Comparison of ENCODE assay signal across 9 mouse cellular contexts in genomic region chr10:79960671-79961294, GRCm38 (mm10). TPM values are rescaled to one million over a fixed set of nuclear protein-coding genes. Genes with fewer than 3 reads are reported as not detected.
DNase-seq lines count a peak whose midpoint lies in the region; ATAC-seq and TF ChIP-seq lines count a peak whose summit lies in the region.
"Had no signal": no experiment of that assay in that cellular context is flagged by ENCODE, and none has a peak within 500 bp of the region (broad histone marks: within the 10 kb centered on the region; RNA-seq: fewer than 3 reads in every experiment).

No protein-coding gene starts in this region.

- H3K79me2 ChIP-seq in liver, adult 2 months (ENCODE audit: control insufficient read depth, insufficient read depth, low read length), result peaks cover 9% of the 10 kb centered on the region; the same call in 1 of the 2 replicates

- H3K27me3 ChIP-seq in liver, adult 2 months (ENCODE audit: control insufficient read depth, insufficient read depth, low read length), result no peaks in the 10 kb centered on the region
- no peaks in the 10 kb centered on the region for H3K27me3 ChIP-seq in embryonic facial prominence, embryonic 14.5 days (replicated peaks; ENCODE audit: control insufficient read depth, insufficient read depth, low read length)
- H3K27me3 ChIP-seq in intestine, embryonic 15.5 days (replicated peaks), result no peaks in the 10 kb centered on the region
- H3K27me3 ChIP-seq in neural tube, embryonic 13.5 days, result no peaks in the 10 kb centered on the region

- peak overlapping the region; percentile 87 for H3K4me2 ChIP-seq in embryonic facial prominence, embryonic 14.5 days (ENCODE audit: low read depth, low read length)
- H3K4me2 ChIP-seq in intestine, embryonic 15.5 days (replicated peaks), result peak overlapping the region; percentile 72
- H3K4me2 ChIP-seq in neural tube, embryonic 13.5 days, result peak overlapping the region; percentile 92

- H3K9ac ChIP-seq in liver, adult 2 months (ENCODE audit: low read depth, low read length), result peak overlapping the region; percentile 81
- H3K9ac ChIP-seq in embryonic facial prominence, embryonic 14.5 days (ENCODE audit: low read depth, low read length), result peak overlapping the region; percentile 85
- H3K9ac ChIP-seq in intestine, embryonic 15.5 days, result peak overlapping the region; percentile 77
- H3K9ac ChIP-seq in neural tube, embryonic 13.5 days, result peak overlapping the region; percentile 85

- H3K27ac ChIP-seq in liver, adult 2 months (replicated peaks; ENCODE audit: insufficient read depth, low read depth, low read length), result peak overlapping the region; percentile 41
- H3K27ac ChIP-seq in embryonic facial prominence, embryonic 14.5 days (replicated peaks; ENCODE audit: low read depth, low read length), result no peak overlapping the region
- peak overlapping the region; percentile 75; the same call in 1 of the 2 replicates for H3K27ac ChIP-seq in intestine, embryonic 15.5 days
- H3K27ac ChIP-seq in neural tube, embryonic 13.5 days (replicated peaks), result 0 out of 2 replicates have a peak overlapping the region, but pooled peaks have one; percentile 76

- no peak for TF ChIP-seq CTCF in liver, adult 2 months (IDR thresholded peaks at IDR 0.05; ENCODE audit: low read depth, low read length)

- no peak for ATAC-seq in embryonic facial prominence, embryonic 14.5 days (ENCODE audit: low read depth)
- no peak for ATAC-seq in intestine, embryonic 15.5 days
- no peak for ATAC-seq in neural tube, embryonic 13.5 days (ENCODE audit: low read depth)
- no peak for ATAC-seq in inflammation-experienced regulatory T-cells, adult 6 months

- H3K4me3 ChIP-seq in liver, adult 2 months (ENCODE audit: insufficient read depth, low read depth, low read length), result peak overlapping the region; percentile 71
- H3K4me3 ChIP-seq in embryonic facial prominence, embryonic 14.5 days (ENCODE audit: low read depth, low read length), result peak overlapping the region; percentile 99
- peak overlapping the region; percentile 72 for H3K4me3 ChIP-seq in intestine, embryonic 15.5 days (replicated peaks)
- H3K4me3 ChIP-seq in neural tube, embryonic 13.5 days, result peak overlapping the region; percentile 96

- 5% methylated on average over 10 of the region's 10 CpGs for WGBS in liver, adult 2 months
- 13% methylated on average over 10 of the region's 10 CpGs for WGBS in embryonic facial prominence, embryonic 14.5 days
- WGBS in intestine, embryonic 15.5 days, result 15% methylated on average over 10 of the region's 10 CpGs
- WGBS in neural tube, embryonic 13.5 days, result 15% methylated on average over 10 of the region's 10 CpGs

- TF ChIP-seq POLR2A in liver, adult 2 months (IDR thresholded peaks at IDR 0.05; ENCODE audit: extremely low read depth, insufficient read depth, low read length), result no peak

- no peak for DNase-seq in liver, adult 2 months (ENCODE audit: extremely low read depth, low read depth, low spot score)
- no peak for DNase-seq in liver
- no peak for DNase-seq in embryonic facial prominence, embryonic 14.5 days (ENCODE audit: low spot score)
- DNase-seq in B cell, adult 2 months, result no peak
- DNase-seq in kidney, postnatal 10 days, result no peak
- DNase-seq: adrenal gland, postnatal 10 days had no signal

- H3K9me3 ChIP-seq in embryonic facial prominence, embryonic 14.5 days (ENCODE audit: control insufficient read depth, low read length), result no peaks in the 10 kb centered on the region
- no peaks in the 10 kb centered on the region for H3K9me3 ChIP-seq in intestine, embryonic 15.5 days
- no peaks in the 10 kb centered on the region for H3K9me3 ChIP-seq in neural tube, embryonic 13.5 days

- peaks cover 6% of the 10 kb centered on the region; the same call in 1 of the 2 replicates for H3K4me1 ChIP-seq in liver, adult 2 months (ENCODE audit: control insufficient read depth, insufficient read depth, low read length)
- peaks cover 6% of the 10 kb centered on the region for H3K4me1 ChIP-seq in embryonic facial prominence, embryonic 14.5 days (ENCODE audit: control insufficient read depth, insufficient read depth, low read length)
- H3K4me1 ChIP-seq in intestine, embryonic 15.5 days (replicated peaks), result peaks cover 13% of the 10 kb centered on the region; the same call in 1 of the 2 replicates
- peaks cover 17% of the 10 kb centered on the region for H3K4me1 ChIP-seq in neural tube, embryonic 13.5 days (replicated peaks)

- H3K36me3 ChIP-seq in liver, adult 2 months (ENCODE audit: control insufficient read depth, insufficient read depth, low read length), result no peaks in the 10 kb centered on the region; the same call in 1 of the 2 replicates
- peaks cover 35% of the 10 kb centered on the region for H3K36me3 ChIP-seq in embryonic facial prominence, embryonic 14.5 days (ENCODE audit: control insufficient read depth, insufficient read depth, low read length)
- H3K36me3 ChIP-seq in intestine, embryonic 15.5 days, result peaks cover 19% of the 10 kb centered on the region
- H3K36me3 ChIP-seq in neural tube, embryonic 13.5 days, result peaks cover 46% of the 10 kb centered on the region

RNA-seq across cellular contexts. Expression of gene Wdr18, which starts 0.8 kb away (rescaled TPM):
- total RNA-seq in liver, adult 2 months (2014; rRNA removed), result 24.8 TPM in 2 replicates
- polyA plus RNA-seq in liver, adult 2 months (2012; rRNA removed), result 59.8 and 63.3 TPM in 2 replicates
- 97.4 and 100 TPM in 2 replicates for polyA plus RNA-seq in embryonic facial prominence, embryonic 14.5 days (2014; fragmentation: Nextera tagmentation; extraction: Ambion mirVana)
- polyA plus RNA-seq in intestine, embryonic 15.5 days (2015; fragmentation: Nextera tagmentation; extraction: Ambion mirVana), result 90.3 and 94.8 TPM in 2 replicates
- polyA plus RNA-seq in neural tube, embryonic 13.5 days (2015; fragmentation: Nextera tagmentation; extraction: Ambion mirVana), result 67.0 and 85.7 TPM in 2 replicates
- 10 to 100 TPM; 66.6 to 85.2 (median 74.2) TPM for polyA plus RNA-seq in inflammation-experienced regulatory T-cells, adult 6 months (2017; shearing (Covaris generic))

RNA-seq across cellular contexts. Expression of gene Grin3b, which starts 9.7 kb away (rescaled TPM):
- 0.18 TPM in 1 of 2 replicates, not detected in the other for total RNA-seq in liver, adult 2 months (2014; rRNA removed)
- polyA plus RNA-seq in liver, adult 2 months (2012; rRNA removed), result 0.45 TPM in 2 replicates
- 0.37 and 0.56 TPM in 2 replicates for polyA plus RNA-seq in embryonic facial prominence, embryonic 14.5 days (2014; fragmentation: Nextera tagmentation; extraction: Ambion mirVana)
- polyA plus RNA-seq in intestine, embryonic 15.5 days (2015; fragmentation: Nextera tagmentation; extraction: Ambion mirVana), result 0.11 TPM in 2 replicates
- 0.58 and 0.61 TPM in 2 replicates for polyA plus RNA-seq in neural tube, embryonic 13.5 days (2015; fragmentation: Nextera tagmentation; extraction: Ambion mirVana)
- polyA plus RNA-seq in inflammation-experienced regulatory T-cells, adult 6 months (2017; shearing (Covaris generic)), result under 1 TPM in 2 of 3 experiments, not detected in 1; 0.16 to 0.20 TPM

RNA-seq across cellular contexts. Expression of gene Tmem259, which starts 23.3 kb away (rescaled TPM):
- total RNA-seq in liver, adult 2 months (2014; rRNA removed), result 35.7 and 51.7 TPM in 2 replicates
- polyA plus RNA-seq in liver, adult 2 months (2012; rRNA removed), result 223 and 259 TPM in 2 replicates
- polyA plus RNA-seq in embryonic facial prominence, embryonic 14.5 days (2014; fragmentation: Nextera tagmentation; extraction: Ambion mirVana), result 20.6 and 22.3 TPM in 2 replicates
- 18.1 and 19.6 TPM in 2 replicates for polyA plus RNA-seq in intestine, embryonic 15.5 days (2015; fragmentation: Nextera tagmentation; extraction: Ambion mirVana)
- 21.0 and 21.4 TPM in 2 replicates for polyA plus RNA-seq in neural tube, embryonic 13.5 days (2015; fragmentation: Nextera tagmentation; extraction: Ambion mirVana)
- polyA plus RNA-seq in inflammation-experienced regulatory T-cells, adult 6 months (2017; shearing (Covaris generic)), result 1 to 10 TPM; 2.0 to 2.5 (median 2.0) TPM

RNA-seq across cellular contexts. Expression of gene Cnn2, which starts 27.6 kb away (rescaled TPM):
- total RNA-seq in liver, adult 2 months (2014; rRNA removed), result 5.2 and 6.4 TPM in 2 replicates
- polyA plus RNA-seq in liver, adult 2 months (2012; rRNA removed), result 6.9 and 9.8 TPM in 2 replicates
- 293 and 304 TPM in 2 replicates for polyA plus RNA-seq in embryonic facial prominence, embryonic 14.5 days (2014; fragmentation: Nextera tagmentation; extraction: Ambion mirVana)
- 239 and 242 TPM in 2 replicates for polyA plus RNA-seq in intestine, embryonic 15.5 days (2015; fragmentation: Nextera tagmentation; extraction: Ambion mirVana)
- 55.6 and 56.2 TPM in 2 replicates for polyA plus RNA-seq in neural tube, embryonic 13.5 days (2015; fragmentation: Nextera tagmentation; extraction: Ambion mirVana)
- polyA plus RNA-seq in inflammation-experienced regulatory T-cells, adult 6 months (2017; shearing (Covaris generic)), result 100 to 1,000 TPM; 672 to 989 (median 979) TPM

RNA-seq across cellular contexts. Expression of gene Arid3a, which starts 33.9 kb away (rescaled TPM):
- 0.37 and 0.74 TPM in 2 replicates for total RNA-seq in liver, adult 2 months (2014; rRNA removed)
- 0.69 and 1.7 TPM in 2 replicates for polyA plus RNA-seq in liver, adult 2 months (2012; rRNA removed)
- 3.1 and 3.5 TPM in 2 replicates for polyA plus RNA-seq in embryonic facial prominence, embryonic 14.5 days (2014; fragmentation: Nextera tagmentation; extraction: Ambion mirVana)
- 18.7 and 19.0 TPM in 2 replicates for polyA plus RNA-seq in intestine, embryonic 15.5 days (2015; fragmentation: Nextera tagmentation; extraction: Ambion mirVana)
- 3.4 and 5.4 TPM in 2 replicates for polyA plus RNA-seq in neural tube, embryonic 13.5 days (2015; fragmentation: Nextera tagmentation; extraction: Ambion mirVana)
- 1 to 10 TPM; 2.1 to 3.5 (median 2.4) TPM for polyA plus RNA-seq in inflammation-experienced regulatory T-cells, adult 6 months (2017; shearing (Covaris generic))
